Mouse (Mus musculus): ENCODE measurements around the gene Apba3. TPM values are rescaled to one million over a fixed set of nuclear protein-coding genes. Genes with fewer than 3 reads are reported as not detected.

Apba3 gene
- polyA plus RNA-seq, 1 experiment from 2014 or later = 88.7 TPM

DNA sequence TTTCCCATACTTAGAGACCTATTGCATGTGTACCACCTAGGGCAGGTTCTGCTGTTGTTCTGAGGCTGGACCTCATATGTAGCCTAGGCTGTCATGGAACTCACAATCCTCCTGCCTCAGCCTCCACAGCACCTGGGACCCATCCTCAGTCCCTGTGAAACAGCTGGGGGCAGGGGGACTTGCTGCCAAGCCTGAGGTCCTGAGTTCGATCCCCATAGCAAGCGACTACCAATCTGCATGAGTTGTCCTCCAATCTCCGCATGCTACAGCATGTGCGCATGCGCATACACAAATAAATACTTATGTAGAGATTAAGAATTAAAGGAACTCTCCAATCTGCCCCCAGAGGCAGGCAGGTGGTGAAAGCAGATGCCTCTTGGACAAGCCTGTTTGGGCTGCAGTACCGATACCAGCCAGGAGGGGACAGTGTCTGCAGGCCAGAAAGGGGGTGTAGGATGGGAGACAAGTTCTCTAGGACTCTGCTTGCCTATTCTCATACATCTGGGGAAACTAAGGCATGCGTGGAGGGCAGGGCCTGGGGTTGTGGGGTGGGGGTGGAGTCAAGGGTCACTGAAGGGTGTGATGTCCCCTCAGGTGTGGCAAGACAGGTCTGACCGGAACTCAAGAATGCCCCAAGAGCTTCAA, 20.9 kb downstream of the Apba3 start:
- no peak overlapping the region for H3K27ac ChIP-seq (ENCODE audit: low read length)

GRCm38 (mm10) chr10:81288601-81289000, 21.8 kb downstream of the Apba3 start:
- Histone ChIP-seq H3K9me3 (ENCODE audit: low read length) (no peaks in the 10 kb centered on the region), H3K4me3 (ENCODE audit: low read length) (no peak overlapping the region), H3K9ac (replicated peaks; ENCODE audit: low read length) (no peak overlapping the region), H3K27ac (ENCODE audit: low read length) (no peak overlapping the region), H3K27me3 (ENCODE audit: insufficient read depth, low read length) (peaks cover 37% of the 10 kb centered on the region), H3K4me2 (replicated peaks; ENCODE audit: low read depth, low read length) (no peak overlapping the region; the same call in 1 of the 2 replicates), H3K4me1 (ENCODE audit: insufficient read depth, low read length) (peaks cover 37% of the 10 kb centered on the region), H3K36me3 (ENCODE audit: insufficient read depth, low read length) (no peaks in the 10 kb centered on the region)
- no peak for ATAC-seq (ENCODE audit: low FRiP score, low TSS enrichment)
- 31% methylated on average over 6 of the region's 6 CpGs for WGBS

More for the DNA sequence above, 20.9 kb downstream of the Apba3 start:
- Histone ChIP-seq H3K9ac (replicated peaks; ENCODE audit: low read length) (no peak overlapping the region), H3K36me3 (ENCODE audit: insufficient read depth, low read length) (no peaks in the 10 kb centered on the region), H3K4me1 (ENCODE audit: insufficient read depth, low read length) (peaks cover 37% of the 10 kb centered on the region), H3K9me3 (ENCODE audit: low read length) (no peaks in the 10 kb centered on the region), H3K4me3 (ENCODE audit: low read length) (no peak overlapping the region), H3K4me2 (replicated peaks; ENCODE audit: low read depth, low read length) (no peak overlapping the region; the same call in 1 of the 2 replicates), H3K27me3 (ENCODE audit: insufficient read depth, low read length) (peaks cover 45% of the 10 kb centered on the region)
- 56% methylated on average over 8 of the region's 8 CpGs for WGBS
- no peak for ATAC-seq (ENCODE audit: low FRiP score, low TSS enrichment)

GRCm38 (mm10) chr10:81289278-81289677, 22.5 kb downstream of the Apba3 start:
- peak overlapping the region; percentile 44 for H3K4me2 ChIP-seq (replicated peaks; ENCODE audit: low read depth, low read length)
- no peak overlapping the region for H3K27ac ChIP-seq (ENCODE audit: low read length)
- H3K9ac ChIP-seq (replicated peaks; ENCODE audit: low read length) = peak overlapping the region; percentile 34; the same call in 1 of the 2 replicates
- H3K27me3 ChIP-seq (ENCODE audit: insufficient read depth, low read length) = peaks cover 31% of the 10 kb centered on the region
- no peaks in the 10 kb centered on the region for H3K36me3 ChIP-seq (ENCODE audit: insufficient read depth, low read length)
- no peak for ATAC-seq (ENCODE audit: low FRiP score, low TSS enrichment)
- peaks cover 39% of the 10 kb centered on the region for H3K4me1 ChIP-seq (ENCODE audit: insufficient read depth, low read length)
- no peaks in the 10 kb centered on the region for H3K9me3 ChIP-seq (ENCODE audit: low read length)
- 2% methylated on average over 7 of the region's 7 CpGs for WGBS
- no peak overlapping the region for H3K4me3 ChIP-seq (ENCODE audit: low read length)

- Histone ChIP-seq H3K27me3 (ENCODE audit: insufficient read depth, low read length) (peaks cover 26% of the 10 kb centered on the region), H3K4me1 (ENCODE audit: insufficient read depth, low read length) (peaks cover 41% of the 10 kb centered on the region), H3K36me3 (ENCODE audit: insufficient read depth, low read length) (no peaks in the 10 kb centered on the region), H3K4me3 (ENCODE audit: low read length) (no peak overlapping the region), H3K9ac (replicated peaks; ENCODE audit: low read length) (peak overlapping the region; percentile 34; the same call in 1 of the 2 replicates), H3K4me2 (replicated peaks; ENCODE audit: low read depth, low read length) (peak overlapping the region; percentile 44), H3K27ac (ENCODE audit: low read length) (no peak overlapping the region), H3K9me3 (ENCODE audit: low read length) (no peaks in the 10 kb centered on the region)
- WGBS = 52% methylated on average over 14 of the region's 14 CpGs
- no peak for ATAC-seq (ENCODE audit: low FRiP score, low TSS enrichment)
These were observed 23.1 kb downstream of the Apba3 start for GRCm38 (mm10) chr10:81289811-81290210.

- Histone ChIP-seq H3K4me3 (ENCODE audit: low read length) (peak overlapping the region; percentile 35), H3K36me3 (ENCODE audit: insufficient read depth, low read length) (no peaks in the 10 kb centered on the region), H3K4me2 (replicated peaks; ENCODE audit: low read depth, low read length) (peak overlapping the region; percentile 44), H3K27me3 (ENCODE audit: insufficient read depth, low read length) (peaks cover 20% of the 10 kb centered on the region; the same call in 1 of the 2 replicates), H3K9ac (replicated peaks; ENCODE audit: low read length) (peak overlapping the region; percentile 22), H3K4me1 (ENCODE audit: insufficient read depth, low read length) (peaks cover 46% of the 10 kb centered on the region), H3K9me3 (ENCODE audit: low read length) (no peaks in the 10 kb centered on the region), H3K27ac (ENCODE audit: low read length) (peak overlapping the region; percentile 71)
- ATAC-seq (ENCODE audit: low FRiP score, low TSS enrichment) = no peak
- 14% methylated on average over 24 of the region's 24 CpGs for WGBS
These were observed 24.1 kb downstream of the Apba3 start for GRCm38 (mm10) chr10:81290698-81291460.

- Histone ChIP-seq H3K36me3 (ENCODE audit: insufficient read depth, low read length) (no peaks in the 10 kb centered on the region), H3K4me2 (replicated peaks; ENCODE audit: low read depth, low read length) (peak within 1 kb of the TSS; percentile 93), H3K4me1 (ENCODE audit: insufficient read depth, low read length) (peaks cover 42% of the 10 kb centered on the region), H3K9ac (replicated peaks; ENCODE audit: low read length) (peak within 1 kb of the TSS; percentile 22), H3K4me3 (ENCODE audit: low read length) (peak within 1 kb of the TSS; percentile 94), H3K27ac (ENCODE audit: low read length) (peak within 1 kb of the TSS; percentile 71), H3K27me3 (ENCODE audit: insufficient read depth, low read length) (peaks cover 20% of the 10 kb centered on the region; the same call in 1 of the 2 replicates), H3K9me3 (ENCODE audit: low read length) (no peaks in the 10 kb centered on the region)
- WGBS = 65% methylated on average over 9 of the region's 9 CpGs
- ATAC-seq (ENCODE audit: low FRiP score, low TSS enrichment) = no peak
These were observed 24.8 kb downstream of the Apba3 start, which contains the start of gene Tjp3 for GRCm38 (mm10) chr10:81291511-81292104. TSS of gene Tjp3 (minus strand) at chr10:81291581.

DNA sequence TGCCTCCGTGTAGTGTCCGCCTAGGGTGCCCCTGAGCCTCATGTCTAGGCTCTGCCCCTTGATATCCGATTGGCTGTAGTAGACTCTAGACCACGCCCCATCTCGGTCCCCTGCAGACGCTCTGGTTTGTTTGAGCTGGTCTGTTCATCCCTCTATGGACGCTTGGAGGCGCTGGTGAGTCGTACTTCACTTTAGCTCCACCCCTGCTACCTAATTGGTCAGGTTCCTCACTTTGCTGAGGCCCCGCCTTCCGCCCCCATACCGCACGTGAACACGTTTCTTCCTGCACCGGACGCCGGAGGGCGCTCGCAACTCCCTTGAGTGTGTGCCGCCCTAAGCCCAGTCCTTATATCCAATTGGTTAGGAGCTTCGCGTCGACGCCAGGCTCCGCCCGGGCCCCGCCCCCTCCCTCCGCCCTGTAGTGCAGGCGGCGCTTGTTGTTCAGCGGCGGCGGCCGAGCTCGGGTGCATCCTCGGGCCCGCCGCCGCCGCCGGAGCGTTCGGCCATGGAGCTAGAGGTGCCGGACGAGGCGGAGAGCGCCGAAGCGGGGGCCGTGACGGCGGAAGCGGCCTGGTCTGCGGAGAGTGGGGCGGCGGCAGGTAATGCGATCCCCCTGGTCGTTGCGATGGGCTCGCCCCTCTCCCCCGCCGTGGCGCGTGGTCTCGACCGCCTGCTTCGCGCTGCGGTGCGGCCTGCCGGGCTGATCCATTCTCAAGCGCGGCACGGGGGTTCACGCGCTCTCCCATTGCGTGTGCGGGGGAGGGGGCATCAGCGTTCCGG, 26.0 kb downstream of the Apba3 start, which contains the start of gene Pip5k1c:
Gene Pip5k1c (plus strand): TSS at position 410 of the 780 bp plus-strand sequence.
- Histone ChIP-seq H3K9me3 (ENCODE audit: low read length) (no peaks in the 10 kb centered on the region), H3K4me3 (ENCODE audit: low read length) (peak within 1 kb of the TSS; percentile 94), H3K27ac (ENCODE audit: low read length) (peak within 1 kb of the TSS; percentile 88), H3K36me3 (ENCODE audit: insufficient read depth, low read length) (no peaks in the 10 kb centered on the region), H3K4me1 (ENCODE audit: insufficient read depth, low read length) (peaks cover 42% of the 10 kb centered on the region), H3K9ac (replicated peaks; ENCODE audit: low read length) (peak within 1 kb of the TSS; percentile 87), H3K27me3 (ENCODE audit: insufficient read depth, low read length) (peaks cover 20% of the 10 kb centered on the region; the same call in 1 of the 2 replicates), H3K4me2 (replicated peaks; ENCODE audit: low read depth, low read length) (peak within 1 kb of the TSS; percentile 93)
- peak; percentile 95 for ATAC-seq (ENCODE audit: low FRiP score, low TSS enrichment)
- under 1% methylated on average over 64 of the region's 80 CpGs for WGBS

DNA sequence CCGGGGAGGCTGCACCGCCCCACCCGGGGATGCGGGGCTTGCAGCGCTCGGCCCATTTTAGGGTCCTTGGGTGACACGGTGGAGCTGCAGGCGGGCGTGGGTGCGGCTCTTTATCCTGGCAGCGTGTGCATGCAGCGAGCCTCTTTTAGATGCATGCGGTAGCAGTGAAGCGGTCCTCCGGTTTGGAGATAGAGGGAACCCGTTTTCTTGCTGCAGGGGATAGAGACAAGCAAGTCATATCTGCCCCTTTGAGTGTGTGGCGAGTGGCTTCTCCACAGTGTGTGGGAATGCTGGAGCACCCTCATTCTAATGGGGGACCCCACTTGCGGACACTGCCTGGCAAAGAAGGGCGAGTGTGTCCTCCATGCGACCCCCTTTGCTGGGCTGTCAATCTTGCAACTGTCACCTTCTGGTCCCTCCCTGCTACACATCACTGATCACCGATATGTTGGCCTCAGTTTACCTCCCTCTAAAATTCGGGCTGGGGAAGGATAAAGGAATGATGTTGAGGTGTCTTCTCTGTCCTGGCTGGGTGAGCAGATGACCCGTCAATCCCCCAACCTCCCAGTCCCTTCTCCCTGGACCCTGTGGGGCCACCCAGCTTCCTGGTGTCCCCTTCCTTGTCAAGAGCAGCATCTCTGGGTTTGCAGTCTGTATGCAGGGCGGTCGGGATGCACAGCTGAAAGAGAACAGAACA, 26.7 kb downstream of the Apba3 start:
- H3K4me2 ChIP-seq (replicated peaks; ENCODE audit: low read depth, low read length) = peak overlapping the region; percentile 93
- peak; percentile 0; the same call in 1 of the 2 replicates for ATAC-seq (ENCODE audit: low FRiP score, low TSS enrichment)
- peaks cover 40% of the 10 kb centered on the region for H3K4me1 ChIP-seq (ENCODE audit: insufficient read depth, low read length)
- 2% methylated on average over 25 of the region's 25 CpGs for WGBS
- peak overlapping the region; percentile 94 for H3K4me3 ChIP-seq (ENCODE audit: low read length)
- H3K27me3 ChIP-seq (ENCODE audit: insufficient read depth, low read length) = peaks cover 20% of the 10 kb centered on the region; the same call in 1 of the 2 replicates
- H3K27ac ChIP-seq (ENCODE audit: low read length) = peak overlapping the region; percentile 88
- H3K9ac ChIP-seq (replicated peaks; ENCODE audit: low read length) = peak overlapping the region; percentile 87
- H3K9me3 ChIP-seq (ENCODE audit: low read length) = no peaks in the 10 kb centered on the region
- H3K36me3 ChIP-seq (ENCODE audit: insufficient read depth, low read length) = no peaks in the 10 kb centered on the region

Data from kidney, embryonic 16.5 days (tissue).